Mouse (Mus musculus): ENCODE measurements around the gene Yars.

The Yars gene

GRCm38 (mm10) chr4:129227985-129228381, 38.4 kb downstream of the Yars start:
- no peak for DNase-seq (ENCODE audit: low read depth, low spot score)

GRCm38 (mm10) chr4:129230926-129231325, 41.4 kb downstream of the Yars start:
- DNase-seq (ENCODE audit: low read depth, low spot score) = no peak

- DNase-seq (ENCODE audit: low read depth, low spot score) = no peak
Observed at GRCm38 (mm10) chr4:129231594-129232450, 42.3 kb downstream of the Yars start.

GRCm38 (mm10) chr4:129232561-129233360, 43.2 kb downstream of the Yars start:
- DNase-seq (ENCODE audit: low read depth, low spot score) = no peak

GRCm38 (mm10) chr4:129234488-129234887, 44.9 kb downstream of the Yars start:
- DNase-seq (ENCODE audit: low read depth, low spot score) = no peak

GRCm38 (mm10) chr4:129235147-129235546, 45.6 kb downstream of the Yars start:
- DNase-seq (ENCODE audit: low read depth, low spot score) = no peak

- no peak for DNase-seq (ENCODE audit: low read depth, low spot score)
Observed at GRCm38 (mm10) chr4:129236236-129236813, 46.8 kb downstream of the Yars start.

- no peak for DNase-seq (ENCODE audit: low read depth, low spot score)
Observed at GRCm38 (mm10) chr4:129237843-129238441, 48.4 kb downstream of the Yars start.

GRCm38 (mm10) chr4:129238579-129239016, 49.0 kb downstream of the Yars start:
- DNase-seq (ENCODE audit: low read depth, low spot score) = no peak

GRCm38 (mm10) chr4:129239075-129239474, 49.5 kb downstream of the Yars start:
- peak; percentile 76 for DNase-seq (ENCODE audit: low read depth, low spot score)

GRCm38 (mm10) chr4:129241898-129242297, 52.3 kb downstream of the Yars start:
- DNase-seq (ENCODE audit: low read depth, low spot score) = no peak

GRCm38 (mm10) chr4:129242327-129242726, 52.8 kb downstream of the Yars start:
- DNase-seq (ENCODE audit: low read depth, low spot score) = no peak

- DNase-seq (ENCODE audit: low read depth, low spot score) = no peak
Observed at GRCm38 (mm10) chr4:129242761-129243160, 53.2 kb downstream of the Yars start.

- no peak for DNase-seq (ENCODE audit: low read depth, low spot score)
Observed at GRCm38 (mm10) chr4:129244802-129245201, 55.2 kb downstream of the Yars start.

- no peak for DNase-seq (ENCODE audit: low read depth, low spot score)
Observed at GRCm38 (mm10) chr4:129246360-129247301, 57.1 kb downstream of the Yars start.

GRCm38 (mm10) chr4:129247381-129248242, 58.1 kb downstream of the Yars start:
- DNase-seq (ENCODE audit: low read depth, low spot score) = no peak

GRCm38 (mm10) chr4:129248243-129248767, 58.7 kb downstream of the Yars start:
- DNase-seq (ENCODE audit: low read depth, low spot score) = no peak

- no peak for DNase-seq (ENCODE audit: low read depth, low spot score)
Observed at GRCm38 (mm10) chr4:129249288-129249687, 59.7 kb downstream of the Yars start.

- no peak for DNase-seq (ENCODE audit: low read depth, low spot score)
Observed at GRCm38 (mm10) chr4:129250759-129251481, 61.4 kb downstream of the Yars start.
